Mouse (Mus musculus) MEL (cell line): ENCODE measurements around the gene Gm11037. TPM values are rescaled to one million over a fixed set of nuclear protein-coding genes. Genes with fewer than 3 reads are reported as not detected.

Experiments used
- DNase-seq: peaks from one replicate; pipeline ENCODE4 v3.0.0; 2011; ENCODE audit warnings: low read depth, low spot score
- H3K27ac ChIP-seq: 2 replicates; pipeline ENCODE4 v1.5.1; 2012; ENCODE audit warnings: low read depth, mild to moderate bottlenecking, control low read depth, low read length, moderate library complexity; ENCODE audit not compliant: control insufficient read depth
- H3K27me3 ChIP-seq, 2 experiments: fragments of 150-350 bp in 1 of 2; sonication (generic) in 1 of 2; 2 replicates each; pipeline ENCODE4 v1.6.1; 2012; ENCODE audit warnings: low read length in 2 of 2, mild to moderate bottlenecking in 2 of 2, improper control_type of control experiment in 1 of 2, moderate library complexity in 1 of 2; ENCODE audit not compliant: insufficient read depth in 2 of 2, control insufficient read depth in 1 of 2
- H3K36me3 ChIP-seq, 2 experiments: 2 replicates each; pipeline ENCODE4 v1.6.1; 2012 to 2014; ENCODE audit warnings: low read length in 2 of 2, improper control_type of control experiment in 1 of 2, inconsistent platforms in 1 of 2, mild to moderate bottlenecking in 1 of 2; ENCODE audit not compliant: insufficient read depth in 2 of 2, control insufficient read depth in 1 of 2
- H3K4me1 ChIP-seq, 2 experiments: fragments of 150-350 bp in 1 of 2; sonication (generic) in 1 of 2; 2 replicates each; pipeline ENCODE4 v1.6.1; 2012; ENCODE audit warnings: low read length in 2 of 2, improper control_type of control experiment in 1 of 2, mild to moderate bottlenecking in 1 of 2; ENCODE audit not compliant: insufficient read depth in 2 of 2, control insufficient read depth in 1 of 2
- H3K4me3 ChIP-seq, 2 experiments: fragments of 150-350 bp in 1 of 2; sonication (generic) in 1 of 2; 2 replicates each; pipeline ENCODE4 v1.5.1; 2012; ENCODE audit warnings: low read depth in 2 of 2, low read length in 2 of 2, mild to moderate bottlenecking in 2 of 2, moderate library complexity in 2 of 2, control low read depth in 1 of 2, improper control_type of control experiment in 1 of 2; ENCODE audit not compliant: control insufficient read depth in 1 of 2, insufficient read depth in 1 of 2
- H3K79me2 ChIP-seq: 2 replicates; pipeline ENCODE4 v1.6.1; 2012; ENCODE audit warnings: mild to moderate bottlenecking, low read length, moderate library complexity; ENCODE audit not compliant: control insufficient read depth, poor library complexity, insufficient read depth
- H3K9ac ChIP-seq: 2 replicates; pipeline ENCODE4 v1.6.1; 2012; ENCODE audit warnings: low read depth, mild to moderate bottlenecking, control low read depth, low read length, moderate library complexity; ENCODE audit not compliant: control insufficient read depth, poor library complexity, severe bottlenecking
- H3K9me3 ChIP-seq: fragments of 150-350 bp; sonication (generic); replicated peaks from 2 replicates; pipeline ENCODE4 v1.6.1; 2012; ENCODE audit warnings: mild to moderate bottlenecking, low read length, improper control_type of control experiment, moderate library complexity; ENCODE audit not compliant: insufficient read depth
- CHD1 ChIP-seq: IDR thresholded peaks from 2 replicates; pipeline ENCODE4 v1.6.1; 2012; ENCODE audit warnings: low read depth, mild to moderate bottlenecking, inconsistent platforms, low read length, improper control_type of control experiment
- CTCF ChIP-seq, 3 experiments: IDR thresholded peaks in 2 of 3; conservative IDR thresholded peaks in 1 of 3; 2 replicates each; pipeline ENCODE4 v1.5.1; 2011 to 2012; ENCODE audit warnings: low read length in 3 of 3, low read depth in 2 of 3, mild to moderate bottlenecking in 2 of 3, improper control_type of control experiment in 1 of 3, inconsistent platforms in 1 of 3, mixed read lengths in 1 of 3, moderate library complexity in 1 of 3; ENCODE audit not compliant: control insufficient read depth in 1 of 3, insufficient read depth in 1 of 3, poor library complexity in 1 of 3, severe bottlenecking in 1 of 3
- ELF1 ChIP-seq: IDR thresholded peaks from 2 replicates; pipeline ENCODE4 v1.6.1; 2014; ENCODE audit warnings: low read depth, mild to moderate bottlenecking, inconsistent platforms, low read length, improper control_type of control experiment, moderate library complexity
- MAX ChIP-seq: IDR thresholded peaks from 2 replicates; pipeline ENCODE4 v1.6.1; 2011; ENCODE audit warnings: low read length, improper control_type of control experiment
- MAZ ChIP-seq: IDR thresholded peaks from 2 replicates; pipeline ENCODE4 v1.6.1; 2012; ENCODE audit warnings: low read depth, mild to moderate bottlenecking, inconsistent platforms, low read length, improper control_type of control experiment
- MXI1 ChIP-seq: IDR thresholded peaks from 2 replicates; pipeline ENCODE4 v1.6.1; 2011; ENCODE audit warnings: mild to moderate bottlenecking, low read depth, low read length, improper control_type of control experiment
- POLR2A ChIP-seq, 2 experiments: IDR thresholded peaks; 2 replicates each; pipeline ENCODE4 v1.6.1; 2011 to 2012; ENCODE audit warnings: low read length in 2 of 2, mild to moderate bottlenecking in 2 of 2, control low read depth in 1 of 2, improper control_type of control experiment in 1 of 2, low read depth in 1 of 2, moderate library complexity in 1 of 2; ENCODE audit not compliant: control insufficient read depth in 1 of 2, insufficient read depth in 1 of 2, poor library complexity in 1 of 2
- POLR2AphosphoS2 ChIP-seq: IDR thresholded peaks from 2 replicates; pipeline ENCODE4 v1.6.1; 2011; ENCODE audit warnings: low read length, improper control_type of control experiment
- TAL1 ChIP-seq: IDR thresholded peaks from 2 replicates; pipeline ENCODE4 v1.6.1; 2012; ENCODE audit warnings: mild to moderate bottlenecking, inconsistent platforms, low read length, moderate library complexity, mixed read lengths
- ZC3H11A ChIP-seq: IDR thresholded peaks from 2 replicates; pipeline ENCODE4 v1.6.1; 2012; ENCODE audit warnings: low read depth, mild to moderate bottlenecking, inconsistent platforms, low read length, improper control_type of control experiment
- ZNF384 ChIP-seq: IDR thresholded peaks from 2 replicates; pipeline ENCODE4 v1.6.1; 2012; ENCODE audit warnings: low read depth, mild to moderate bottlenecking, inconsistent platforms, low read length, improper control_type of control experiment
- polyA plus RNA-seq, 2 experiments: library from polyadenylated mRNA; stranded (reverse) in 1 of 2; unstranded in 1 of 2; fragments of >175 nt in 1 of 2; fragments of >200 nt in 1 of 2; gene quantifications; 2 replicates each; pipeline versions ENCODE4 v1.2.1 to v1.2.4; 2012; ENCODE audit warnings: low replicate concordance in 2 of 2, low read depth in 1 of 2; ENCODE audit not compliant: insufficient read length in 2 of 2, insufficient read depth in 1 of 2, missing spikeins in 1 of 2
- total RNA-seq: library from RNA; depleted of rRNA; stranded (reverse); fragments of 300-350 nt; gene quantifications from 2 replicates; pipeline ENCODE4 v1.2.3, GENCODE M21; 2012

Gm11037 gene
- total and polyA plus RNA-seq, 3 experiments: not detected

DNA sequence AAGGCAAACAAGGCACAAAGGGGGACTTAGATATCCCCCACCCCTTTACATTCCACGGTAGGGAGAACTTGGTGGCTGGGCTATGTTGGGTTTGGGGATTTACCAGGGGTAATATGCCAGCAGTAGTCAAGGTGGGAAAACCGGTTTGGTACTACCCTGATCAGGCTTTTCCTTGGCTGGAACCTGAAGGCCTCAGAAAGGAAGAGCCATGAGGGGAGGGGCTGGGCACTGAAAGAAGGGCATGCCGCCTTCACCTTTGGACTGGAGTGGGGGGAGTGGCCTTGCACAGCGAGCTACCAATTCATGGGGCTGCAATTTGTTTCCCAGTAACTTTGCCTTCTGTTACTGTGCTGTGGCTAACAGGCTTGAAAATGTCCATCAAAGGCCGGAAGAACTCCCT, 43.2 kb downstream of the Gm11037 start:
- no peak for DNase-seq
- H3K4me1 ChIP-seq: peaks cover 3 to 44% of the 10 kb centered on the region in 2 experiments; a peak in 3 of 4 replicates
- TF ChIP-seq POLR2A (IDR thresholded peaks at IDR 0.05; ENCODE audit: control insufficient read depth in 1 of 2, insufficient read depth in 1 of 2, low read depth in 1 of 2, low read length in 2 of 2, poor library complexity in 1 of 2): no peak
- TF ChIP-seq, all 39 proteins: peak for 0
- Histone ChIP-seq H3K9ac (no peak overlapping the region), H3K9me3 (no peaks in the 10 kb centered on the region), H3K79me2 (peaks cover 16% of the 10 kb centered on the region), H3K27me3 (no peaks in the 10 kb centered on the region), H3K27ac (no peak overlapping the region), H3K4me3 (no peak overlapping the region), H3K36me3 (peaks cover 0 to 12% of the 10 kb centered on the region in 2 experiments; a peak in 2 of 4 replicates)

DNA sequence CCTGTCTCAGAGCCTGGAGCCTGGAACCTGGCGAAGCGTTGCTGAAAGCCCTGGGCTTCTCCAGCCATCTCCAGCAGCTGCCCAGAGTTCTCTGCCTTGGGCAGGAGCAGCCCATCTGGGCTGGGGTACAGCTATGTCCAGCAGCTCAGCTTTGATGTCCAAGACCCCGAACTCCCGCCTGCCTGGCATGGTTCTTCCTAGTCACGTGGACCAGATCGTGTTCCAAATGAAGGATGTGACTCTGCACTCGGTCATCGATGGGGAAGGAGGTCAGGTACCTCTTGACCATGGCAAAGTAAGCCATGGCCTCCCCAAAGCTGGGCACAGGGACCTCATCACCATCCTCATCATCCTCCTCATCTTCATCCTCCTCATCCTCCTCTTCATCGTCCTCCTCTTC, 44.6 kb downstream of the Gm11037 start:
- H3K4me1 ChIP-seq: peaks cover 0 to 33% of the 10 kb centered on the region in 2 experiments; a peak in 2 of 4 replicates
- H3K27me3 ChIP-seq: no peaks in the 10 kb centered on the region
- no peak overlapping the region for H3K27ac ChIP-seq
- H3K36me3 ChIP-seq: peaks cover 0 to 7% of the 10 kb centered on the region in 2 experiments; a peak in 2 of 4 replicates
- TF ChIP-seq POLR2A (IDR thresholded peaks at IDR 0.05; ENCODE audit: control insufficient read depth in 1 of 2, insufficient read depth in 1 of 2, low read depth in 1 of 2, low read length in 2 of 2, poor library complexity in 1 of 2): no peak
- no peak for TF ChIP-seq MAX
- no peak for TF ChIP-seq ELF1
- no peak for TF ChIP-seq TAL1
- TF ChIP-seq CHD1: no peak
- no peak for TF ChIP-seq MAZ
- no peak for TF ChIP-seq ZC3H11A
- H3K4me3 ChIP-seq: no peak overlapping the region
- no peak overlapping the region for H3K9ac ChIP-seq
- DNase-seq: no peak
- peaks cover 16% of the 10 kb centered on the region for H3K79me2 ChIP-seq
- H3K9me3 ChIP-seq: no peaks in the 10 kb centered on the region

DNA sequence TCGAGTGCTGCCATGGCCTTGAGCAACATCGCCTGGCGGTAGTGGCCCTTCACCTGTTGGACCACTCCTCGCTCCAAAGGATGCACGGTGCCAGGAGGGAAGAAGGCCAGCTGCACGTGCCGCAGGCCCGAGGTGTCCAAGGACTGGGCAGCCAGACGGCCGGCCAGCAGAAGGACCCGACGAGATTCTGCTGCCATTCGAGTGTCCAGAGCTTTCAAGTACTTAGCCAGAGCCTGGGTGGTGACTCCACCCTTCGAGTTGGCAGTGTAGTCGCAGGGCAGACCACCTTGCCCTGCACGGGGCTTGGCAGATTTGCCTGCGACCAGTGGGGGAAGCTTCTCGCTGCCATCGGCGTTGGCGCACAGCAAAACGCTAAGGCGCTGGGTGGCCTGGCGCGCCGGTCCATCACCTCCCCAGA, 45.5 kb downstream of the Gm11037 start:
- Histone ChIP-seq H3K27me3 (no peaks in the 10 kb centered on the region), H3K4me3 (peak overlapping the region; percentile 88 to 91), H3K9ac (peak overlapping the region; percentile 86), H3K9me3 (no peaks in the 10 kb centered on the region), H3K27ac (no peak overlapping the region), H3K4me1 (peaks cover 0 to 28% of the 10 kb centered on the region in 2 experiments; a peak in 2 of 4 replicates), H3K36me3 (peaks cover 0 to 7% of the 10 kb centered on the region in 2 experiments; a peak in 2 of 4 replicates), H3K79me2 (peaks cover 16% of the 10 kb centered on the region)
- TF ChIP-seq ZNF384: no peak
- no peak for TF ChIP-seq ELF1
- TF ChIP-seq POLR2AphosphoS2: no peak
- no peak for TF ChIP-seq CTCF (IDR thresholded peaks at IDR 0.05 in 2 of 3, conservative IDR thresholded peaks at IDR 0.05 in 1 of 3; ENCODE audit: control insufficient read depth in 1 of 3, insufficient read depth in 1 of 3, low read depth in 2 of 3, low read length in 3 of 3, poor library complexity in 1 of 3, severe bottlenecking in 1 of 3)
- TF ChIP-seq MXI1: no peak
- no peak for TF ChIP-seq MAX
- no peak for TF ChIP-seq POLR2A (IDR thresholded peaks at IDR 0.05; ENCODE audit: control insufficient read depth in 1 of 2, insufficient read depth in 1 of 2, low read depth in 1 of 2, low read length in 2 of 2, poor library complexity in 1 of 2)
- TF ChIP-seq MAZ: no peak
- DNase-seq: no peak
